Mouse (Mus musculus): Measurements from ENCODE around the gene Ryr2. TPM values are rescaled to one million over a fixed set of nuclear protein-coding genes. Genes with fewer than 3 reads are reported as not detected.

Ryr2 gene
- polyA plus RNA-seq, 1 experiment from 2014 or later, result 1.2 TPM

GRCm38 (mm10) chr13:12057357-12057771, 49.4 kb downstream of the Ryr2 start:
- Histone ChIP-seq H3K4me2 (replicated peaks) (no peak overlapping the region), H3K4me3 (no peak overlapping the region), H3K27me3 (no peaks in the 10 kb centered on the region), H3K4me1 (no peaks in the 10 kb centered on the region), H3K9ac (no peak overlapping the region), H3K27ac (no peak overlapping the region), H3K36me3 (no peaks in the 10 kb centered on the region), H3K9me3 (no peaks in the 10 kb centered on the region)
- WGBS, result 27% methylated on average over 8 of the region's 8 CpGs
- peak; percentile 44 for ATAC-seq (ENCODE audit: insufficient number of reproducible peaks, insufficient read depth, low FRiP score, low TSS enrichment)

GRCm38 (mm10) chr13:12055913-12056312, 50.8 kb downstream of the Ryr2 start:
- Histone ChIP-seq H3K9me3 (no peaks in the 10 kb centered on the region), H3K36me3 (no peaks in the 10 kb centered on the region), H3K27me3 (no peaks in the 10 kb centered on the region), H3K9ac (no peak overlapping the region), H3K4me2 (replicated peaks) (no peak overlapping the region), H3K4me3 (no peak overlapping the region), H3K27ac (no peak overlapping the region), H3K4me1 (no peaks in the 10 kb centered on the region)
- WGBS, result 80% methylated on average over 1 of the region's 1 CpGs
- no peak for ATAC-seq (ENCODE audit: insufficient number of reproducible peaks, insufficient read depth, low FRiP score, low TSS enrichment)

- no peaks in the 10 kb centered on the region for H3K27me3 ChIP-seq
- 97% methylated on average over 3 of the region's 3 CpGs for WGBS
- no peak overlapping the region for H3K9ac ChIP-seq
- H3K9me3 ChIP-seq, result no peaks in the 10 kb centered on the region
- no peak overlapping the region for H3K4me3 ChIP-seq
- no peaks in the 10 kb centered on the region for H3K36me3 ChIP-seq
- H3K4me1 ChIP-seq, result no peaks in the 10 kb centered on the region
- no peak overlapping the region for H3K4me2 ChIP-seq (replicated peaks)
- no peak overlapping the region for H3K27ac ChIP-seq
- ATAC-seq (ENCODE audit: insufficient number of reproducible peaks, insufficient read depth, low FRiP score, low TSS enrichment), result no peak
These were observed 52.8 kb downstream of the Ryr2 start for GRCm38 (mm10) chr13:12053910-12054309.

- Histone ChIP-seq H3K4me1 (no peaks in the 10 kb centered on the region), H3K27me3 (no peaks in the 10 kb centered on the region), H3K4me3 (no peak overlapping the region), H3K9ac (no peak overlapping the region), H3K4me2 (replicated peaks) (no peak overlapping the region), H3K9me3 (no peaks in the 10 kb centered on the region), H3K27ac (no peak overlapping the region), H3K36me3 (no peaks in the 10 kb centered on the region)
- ATAC-seq (ENCODE audit: insufficient number of reproducible peaks, insufficient read depth, low FRiP score, low TSS enrichment), result no peak
- 89% methylated on average over 1 of the region's 1 CpGs for WGBS
These were observed 55.9 kb downstream of the Ryr2 start for GRCm38 (mm10) chr13:12050809-12051208.

- H3K4me1 ChIP-seq, result no peaks in the 10 kb centered on the region
- H3K4me3 ChIP-seq, result no peak overlapping the region
- no peak overlapping the region for H3K4me2 ChIP-seq (replicated peaks)
- no peak overlapping the region for H3K9ac ChIP-seq
- no peak overlapping the region for H3K27ac ChIP-seq
- no peaks in the 10 kb centered on the region for H3K36me3 ChIP-seq
- H3K27me3 ChIP-seq, result no peaks in the 10 kb centered on the region
- no peaks in the 10 kb centered on the region for H3K9me3 ChIP-seq
- 75% methylated on average over 4 of the region's 4 CpGs for WGBS
- no peak for ATAC-seq (ENCODE audit: insufficient number of reproducible peaks, insufficient read depth, low FRiP score, low TSS enrichment)
These were observed 59.7 kb downstream of the Ryr2 start for GRCm38 (mm10) chr13:12047059-12047458.

GRCm38 (mm10) chr13:12044751-12045150, 62.0 kb downstream of the Ryr2 start:
- ATAC-seq (ENCODE audit: insufficient number of reproducible peaks, insufficient read depth, low FRiP score, low TSS enrichment), result no peak
- Histone ChIP-seq H3K4me3 (no peak overlapping the region), H3K36me3 (no peaks in the 10 kb centered on the region), H3K27ac (no peak overlapping the region), H3K9me3 (no peaks in the 10 kb centered on the region), H3K27me3 (no peaks in the 10 kb centered on the region), H3K9ac (no peak overlapping the region), H3K4me1 (no peaks in the 10 kb centered on the region), H3K4me2 (replicated peaks) (no peak overlapping the region)
- WGBS, result 79% methylated on average over 2 of the region's 2 CpGs

GRCm38 (mm10) chr13:12042891-12043491, 63.8 kb downstream of the Ryr2 start:
- Histone ChIP-seq H3K27ac (no peak overlapping the region), H3K4me2 (replicated peaks) (no peak overlapping the region), H3K9ac (no peak overlapping the region), H3K9me3 (no peaks in the 10 kb centered on the region), H3K27me3 (no peaks in the 10 kb centered on the region), H3K4me3 (no peak overlapping the region), H3K36me3 (no peaks in the 10 kb centered on the region), H3K4me1 (no peaks in the 10 kb centered on the region)
- 67% methylated on average over 8 of the region's 8 CpGs for WGBS
- ATAC-seq (ENCODE audit: insufficient number of reproducible peaks, insufficient read depth, low FRiP score, low TSS enrichment), result no peak

GRCm38 (mm10) chr13:12039967-12040366, 66.8 kb downstream of the Ryr2 start:
- WGBS, result 77% methylated on average over 3 of the region's 3 CpGs
- no peaks in the 10 kb centered on the region for H3K36me3 ChIP-seq
- no peak overlapping the region for H3K4me3 ChIP-seq
- no peak for ATAC-seq (ENCODE audit: insufficient number of reproducible peaks, insufficient read depth, low FRiP score, low TSS enrichment)
- no peaks in the 10 kb centered on the region for H3K9me3 ChIP-seq
- no peak overlapping the region for H3K4me2 ChIP-seq (replicated peaks)
- H3K27ac ChIP-seq, result no peak overlapping the region
- no peaks in the 10 kb centered on the region for H3K27me3 ChIP-seq
- no peak overlapping the region for H3K9ac ChIP-seq
- H3K4me1 ChIP-seq, result no peaks in the 10 kb centered on the region

- H3K9me3 ChIP-seq, result no peaks in the 10 kb centered on the region
- H3K27ac ChIP-seq, result no peak overlapping the region
- no peak for ATAC-seq (ENCODE audit: insufficient number of reproducible peaks, insufficient read depth, low FRiP score, low TSS enrichment)
- H3K4me3 ChIP-seq, result no peak overlapping the region
- H3K9ac ChIP-seq, result no peak overlapping the region
- H3K4me2 ChIP-seq (replicated peaks), result no peak overlapping the region
- 91% methylated on average over 4 of the region's 4 CpGs for WGBS
- H3K4me1 ChIP-seq, result no peaks in the 10 kb centered on the region
- H3K27me3 ChIP-seq, result no peaks in the 10 kb centered on the region
- no peaks in the 10 kb centered on the region for H3K36me3 ChIP-seq
These were observed 68.1 kb downstream of the Ryr2 start for GRCm38 (mm10) chr13:12038676-12039075.

GRCm38 (mm10) chr13:12037241-12037640, 69.5 kb downstream of the Ryr2 start:
- Histone ChIP-seq H3K36me3 (no peaks in the 10 kb centered on the region), H3K4me1 (no peaks in the 10 kb centered on the region), H3K4me3 (no peak overlapping the region), H3K9ac (no peak overlapping the region), H3K4me2 (replicated peaks) (no peak overlapping the region), H3K27me3 (no peaks in the 10 kb centered on the region), H3K9me3 (no peaks in the 10 kb centered on the region), H3K27ac (no peak overlapping the region)
- 82% methylated on average over 4 of the region's 4 CpGs for WGBS
- ATAC-seq (ENCODE audit: insufficient number of reproducible peaks, insufficient read depth, low FRiP score, low TSS enrichment), result no peak

- Histone ChIP-seq H3K9ac (no peak overlapping the region), H3K4me1 (no peaks in the 10 kb centered on the region), H3K36me3 (no peaks in the 10 kb centered on the region), H3K27me3 (no peaks in the 10 kb centered on the region), H3K4me2 (replicated peaks) (no peak overlapping the region), H3K4me3 (no peak overlapping the region), H3K27ac (no peak overlapping the region), H3K9me3 (no peaks in the 10 kb centered on the region)
- WGBS, result 49% methylated on average over 4 of the region's 4 CpGs
- no peak for ATAC-seq (ENCODE audit: insufficient number of reproducible peaks, insufficient read depth, low FRiP score, low TSS enrichment)
These were observed 69.9 kb downstream of the Ryr2 start for GRCm38 (mm10) chr13:12036834-12037233.

- Histone ChIP-seq H3K36me3 (no peaks in the 10 kb centered on the region), H3K4me1 (no peaks in the 10 kb centered on the region), H3K4me2 (replicated peaks) (no peak overlapping the region), H3K27me3 (no peaks in the 10 kb centered on the region), H3K9ac (no peak overlapping the region), H3K27ac (no peak overlapping the region), H3K9me3 (no peaks in the 10 kb centered on the region), H3K4me3 (no peak overlapping the region)
- ATAC-seq (ENCODE audit: insufficient number of reproducible peaks, insufficient read depth, low FRiP score, low TSS enrichment), result no peak
- WGBS, result 61% methylated on average over 6 of the region's 6 CpGs
These were observed 72.8 kb downstream of the Ryr2 start for GRCm38 (mm10) chr13:12033914-12034313.

- WGBS, result 87% methylated on average over 5 of the region's 5 CpGs
- Histone ChIP-seq H3K9ac (no peak overlapping the region), H3K27ac (no peak overlapping the region), H3K36me3 (no peaks in the 10 kb centered on the region), H3K9me3 (no peaks in the 10 kb centered on the region), H3K4me2 (replicated peaks) (no peak overlapping the region), H3K27me3 (no peaks in the 10 kb centered on the region), H3K4me1 (no peaks in the 10 kb centered on the region), H3K4me3 (no peak overlapping the region)
- no peak for ATAC-seq (ENCODE audit: insufficient number of reproducible peaks, insufficient read depth, low FRiP score, low TSS enrichment)
These were observed 73.5 kb downstream of the Ryr2 start for GRCm38 (mm10) chr13:12033272-12033671.
